Mouse (Mus musculus): ENCODE data around the gene Ranbp17.

- no peak for TF ChIP-seq POLR2A (IDR thresholded peaks at IDR 0.05; ENCODE audit: low read depth, low read length)
- TF ChIP-seq CTCF (IDR thresholded peaks at IDR 0.05; ENCODE audit: borderline replicate concordance, insufficient read depth, low read length) = no peak
Measured at GRCm38 (mm10) chr11:33195531-33196446, 317.8 kb downstream of the Ranbp17 start.
